Mouse (Mus musculus): ENCODE data around the gene Olfr209.
"Not testable (repeated sequence)": the region's sequence is repeated elsewhere in the genome, so short reads cannot be mapped to it uniquely, and the experiment has no call there.

Gene Olfr209

DNA sequence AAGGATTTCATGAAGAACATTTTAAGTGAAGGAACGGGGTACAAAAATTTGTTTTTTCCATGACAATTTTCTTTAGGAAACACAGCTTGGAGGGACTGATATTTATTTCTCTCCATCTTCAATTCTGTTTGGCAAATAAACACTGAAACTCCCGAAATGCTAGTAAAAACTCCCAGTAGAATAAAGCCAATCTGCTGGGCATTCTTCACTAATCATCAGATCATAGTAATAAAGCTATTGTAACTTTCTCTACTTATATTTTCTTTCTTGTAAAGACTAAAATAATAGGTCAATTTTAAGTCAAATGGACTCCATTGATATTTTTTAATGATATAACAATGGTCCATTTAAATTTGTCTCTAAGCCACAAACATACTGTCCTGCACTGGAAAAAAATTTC is at the start of gene Olfr209:
Gene Olfr209 (minus strand): TSS at position 101 of the 400 bp plus-strand sequence.
- no peak for DNase-seq (ENCODE audit: low read depth, low spot score)

DNA sequence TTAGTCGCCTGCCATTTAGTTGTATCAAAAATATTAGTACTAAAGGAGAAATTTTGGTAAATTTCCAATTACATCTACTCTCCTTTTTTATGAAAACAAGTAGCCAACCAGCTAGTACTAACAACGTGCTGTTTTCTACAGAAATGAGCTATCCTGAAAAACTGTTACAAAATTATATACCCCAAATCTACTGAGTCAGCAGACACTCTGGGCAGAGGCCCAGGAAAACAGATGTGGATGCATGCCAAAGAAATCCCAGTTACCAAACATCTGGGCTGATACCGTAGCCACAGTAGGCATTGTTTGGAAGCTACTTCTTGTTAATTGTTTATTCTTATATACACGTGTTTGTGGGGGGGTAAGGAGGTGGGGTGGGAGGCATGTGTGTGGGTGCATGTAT is 49.7 kb upstream of the Olfr209 start:
- no peak for DNase-seq (ENCODE audit: low read depth, low spot score)

DNA sequence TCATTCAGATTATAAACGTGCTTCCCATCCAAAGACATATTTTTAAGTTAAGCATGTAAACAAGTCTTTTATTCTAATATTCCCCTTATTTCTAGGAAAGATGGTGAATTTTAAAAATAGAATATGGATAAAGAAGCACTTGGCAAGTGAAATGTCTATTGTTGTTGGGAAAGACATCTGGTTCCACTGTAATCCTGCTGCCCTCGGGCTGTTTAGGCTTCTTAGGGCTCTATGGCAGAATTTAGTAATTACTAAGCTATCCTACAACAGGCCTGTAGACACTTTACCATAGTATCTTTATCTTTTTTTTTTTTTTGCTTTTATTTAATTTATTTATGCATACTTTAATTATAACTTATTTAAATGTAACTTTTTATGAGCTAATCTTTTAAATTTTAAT is 46.0 kb upstream of the Olfr209 start:
- no peak for DNase-seq (ENCODE audit: low read depth, low spot score)

DNA sequence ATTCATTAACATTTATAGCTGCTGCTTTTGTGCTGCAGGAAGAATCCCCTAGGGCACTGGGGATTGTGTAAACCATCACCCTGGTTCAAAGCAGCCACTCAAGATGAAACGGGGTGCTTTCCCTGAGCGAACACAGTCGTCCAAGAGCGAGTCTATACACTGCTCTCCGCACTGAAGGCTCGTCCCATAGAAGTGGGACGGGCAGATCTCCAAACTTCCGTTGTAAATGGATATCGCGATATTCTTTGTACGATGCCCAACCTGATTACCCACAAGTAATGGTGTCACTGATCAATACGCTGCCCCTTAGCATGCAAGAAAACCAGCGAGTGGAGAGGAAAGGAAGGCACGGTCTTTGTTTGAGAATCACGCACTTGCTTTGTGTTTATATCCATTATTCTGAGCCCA is 45.6 kb upstream of the Olfr209 start:
- DNase-seq (ENCODE audit: low read depth, low spot score) = no peak

DNA sequence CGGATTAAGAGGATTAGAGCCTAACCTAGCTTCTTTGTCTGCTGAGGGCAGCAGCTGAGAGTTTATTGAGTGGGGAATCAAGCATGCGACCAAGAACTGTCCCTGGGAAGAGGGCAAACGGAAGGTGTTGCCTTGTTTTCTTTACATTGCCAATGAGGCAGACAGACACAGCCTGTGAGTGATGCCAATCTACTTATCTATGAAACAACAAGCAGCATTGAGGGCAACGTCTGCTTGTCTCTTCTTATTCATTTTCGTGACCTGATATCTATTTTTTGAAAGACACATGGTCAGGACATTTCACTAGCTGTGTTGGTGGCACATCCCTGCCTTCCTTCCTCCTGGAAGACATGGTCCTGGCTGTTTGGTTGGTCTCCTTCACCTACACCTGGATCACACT is 43.2 kb upstream of the Olfr209 start, which contains the start of gene Gabrr3:
Gene Gabrr3 (plus strand): TSS at position 301 of the 400 bp plus-strand sequence.
- no peak for DNase-seq (ENCODE audit: low read depth, low spot score)

DNA sequence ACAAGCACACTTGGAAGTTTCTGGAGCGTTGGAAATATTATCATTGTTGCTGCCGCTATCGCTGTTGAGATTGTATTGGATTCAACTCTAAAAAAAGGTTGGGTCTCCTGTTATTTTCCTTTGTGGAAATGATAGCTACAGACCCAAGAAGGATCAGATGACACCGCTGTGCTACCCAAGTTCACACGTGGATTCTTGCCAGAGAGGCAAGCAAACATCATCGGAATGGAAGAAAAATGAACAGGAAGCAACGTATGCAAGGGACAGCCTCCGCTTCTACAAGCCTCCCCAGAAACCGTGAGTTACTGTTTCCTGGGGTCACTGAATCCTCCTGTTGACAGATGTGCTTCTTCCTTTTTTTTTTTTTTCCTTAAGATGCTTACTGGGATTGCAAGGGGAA is 41.0 kb upstream of the Olfr209 start:
- no peak for DNase-seq (ENCODE audit: low read depth, low spot score)

DNA sequence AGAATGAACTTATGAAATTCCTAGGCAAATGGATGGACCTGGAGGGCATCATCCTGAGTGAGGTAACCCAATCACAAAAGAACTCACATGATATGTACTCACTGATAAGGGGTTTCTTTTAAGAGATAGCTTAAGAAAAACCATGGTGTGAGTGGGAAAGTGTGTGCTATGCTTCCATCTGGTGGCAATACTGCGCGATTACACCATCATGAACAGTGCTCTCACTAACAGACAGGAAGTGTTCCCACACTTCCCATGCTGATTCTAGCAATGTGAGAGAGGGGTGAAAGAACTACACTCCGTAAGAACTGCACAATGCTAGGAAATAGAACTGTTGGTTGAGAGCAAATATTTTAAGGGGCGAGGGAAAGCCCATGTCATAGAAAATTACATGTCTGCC is 39.9 kb upstream of the Olfr209 start:
- peak; percentile 76 for DNase-seq (ENCODE audit: low read depth, low spot score)

DNA sequence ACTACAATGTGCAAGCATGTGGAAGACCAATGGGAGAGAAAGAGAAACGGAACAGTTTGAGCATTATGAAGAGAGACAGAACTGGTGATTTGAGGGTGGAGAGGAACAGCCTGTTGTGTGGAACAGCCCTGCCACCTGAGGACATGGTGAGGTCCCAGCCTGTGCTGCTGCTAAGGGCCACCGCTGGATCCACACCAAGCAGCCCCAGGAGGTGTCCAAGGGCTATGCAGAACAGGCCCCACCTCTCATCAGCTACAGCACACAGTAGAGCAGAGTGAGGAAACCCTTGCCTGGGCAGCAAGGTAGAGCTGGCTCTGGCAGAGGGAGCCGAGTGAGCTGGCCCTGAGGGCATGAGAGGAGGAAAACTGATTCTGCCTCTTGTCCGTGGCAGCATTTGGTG is 38.2 kb upstream of the Olfr209 start:
- DNase-seq (ENCODE audit: low read depth, low spot score) = no peak

DNA sequence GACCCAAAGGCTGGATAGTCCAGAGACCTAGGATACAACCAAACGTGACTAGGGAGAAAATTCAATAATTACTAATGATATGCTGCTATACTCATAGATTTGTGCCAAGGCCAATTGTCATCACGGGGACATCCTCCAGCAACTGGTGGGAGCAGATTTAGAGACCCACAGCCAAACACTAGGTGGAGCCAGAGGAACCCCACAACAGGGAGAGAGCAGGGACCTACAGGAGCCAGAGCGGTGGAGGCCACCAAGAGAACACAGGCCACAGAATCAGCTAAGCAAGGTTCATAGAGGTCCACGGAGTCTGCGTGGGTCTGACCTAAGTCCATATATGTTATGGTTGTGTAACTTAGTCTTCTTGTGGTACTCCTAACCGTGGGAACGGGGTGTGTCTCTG is 37.3 kb upstream of the Olfr209 start:
- peak; percentile 17 for DNase-seq (ENCODE audit: low read depth, low spot score)

DNA sequence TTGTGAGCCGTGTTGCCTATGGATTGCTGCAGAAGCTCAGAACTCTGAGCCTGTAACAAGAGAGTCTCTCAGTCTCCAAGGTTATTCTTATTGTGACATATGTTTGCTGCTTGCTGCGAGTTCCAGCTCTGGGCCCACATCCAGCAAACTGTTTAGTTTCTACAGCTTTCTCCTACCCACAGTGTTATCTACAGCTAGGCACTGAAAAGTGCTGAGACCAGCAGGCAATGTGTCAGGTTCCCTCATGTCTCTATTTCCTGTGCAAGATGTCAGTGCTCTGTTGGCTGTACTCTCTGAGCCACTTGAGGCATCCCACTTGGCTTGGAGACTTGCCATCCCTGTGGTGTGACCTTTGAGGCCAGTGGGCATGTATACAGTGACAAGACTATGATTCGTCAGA is 29.5 kb upstream of the Olfr209 start:
- peak; percentile 90 for DNase-seq (ENCODE audit: low read depth, low spot score)

DNA sequence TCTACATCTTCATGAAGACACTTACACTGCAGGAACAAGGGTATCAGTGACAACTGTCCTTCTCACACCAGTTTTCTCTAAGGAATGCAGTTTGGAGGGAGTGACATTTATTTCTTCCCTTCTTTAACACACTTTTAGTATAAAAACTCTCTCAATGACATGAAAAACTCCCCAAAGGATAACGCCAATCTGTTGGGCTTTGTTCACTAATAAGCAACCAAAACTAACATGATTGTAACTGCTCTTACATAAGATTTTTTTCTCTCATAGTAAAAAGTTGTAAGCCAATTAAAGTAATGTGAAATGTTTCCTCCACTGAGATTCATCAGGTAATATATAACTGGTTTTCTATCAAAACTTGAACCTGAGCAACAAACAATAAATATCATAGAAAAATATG is 14.6 kb downstream of the Olfr209 start, which contains the start of gene Olfr206:
Gene Olfr206 (minus strand): TSS at position 101 of the 400 bp plus-strand sequence.
- no peak for DNase-seq (ENCODE audit: low read depth, low spot score)

DNA sequence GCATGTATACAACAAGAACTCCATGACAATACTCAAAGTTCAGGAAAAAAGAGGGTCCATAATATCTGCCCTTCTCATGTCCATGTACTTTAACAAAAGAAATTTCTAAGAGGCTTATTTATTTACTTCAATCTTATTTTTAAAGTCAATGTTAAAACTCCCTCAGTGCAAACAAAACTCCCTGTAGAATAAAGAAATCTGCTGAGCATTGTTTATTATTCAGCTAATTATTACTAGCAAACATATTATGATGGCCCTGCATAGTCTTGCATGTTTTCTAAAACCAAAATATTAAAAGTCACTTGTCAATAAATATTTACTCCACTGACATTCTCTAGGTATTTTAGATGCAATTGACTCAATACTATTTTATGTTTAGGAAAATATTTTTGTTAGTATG is 32.8 kb downstream of the Olfr209 start, which contains the start of gene Olfr205:
Gene Olfr205 (minus strand): TSS at position 101 of the 400 bp plus-strand sequence.
- DNase-seq (ENCODE audit: low read depth, low spot score) = no peak

DNA sequence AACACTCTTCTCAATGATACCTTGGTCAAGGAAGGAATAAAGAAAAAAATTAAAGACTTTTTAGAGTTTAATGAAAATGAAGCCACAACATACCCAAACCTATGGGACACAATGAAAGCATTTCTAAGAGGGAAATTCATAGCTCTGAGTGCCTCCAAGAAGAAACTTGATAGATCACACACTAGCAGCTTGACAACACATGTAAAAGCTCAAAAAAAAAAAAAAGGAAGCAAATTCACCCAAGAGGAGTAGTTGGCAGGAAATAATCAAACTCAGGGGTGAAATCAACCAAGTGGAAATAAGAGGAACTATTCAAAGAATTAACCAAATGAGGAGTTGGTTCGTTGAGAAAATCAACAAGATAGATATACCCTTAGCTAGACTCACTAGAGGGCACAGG is 40.5 kb downstream of the Olfr209 start:
- DNase-seq (ENCODE audit: low read depth, low spot score) = not testable (repeated sequence)

DNA sequence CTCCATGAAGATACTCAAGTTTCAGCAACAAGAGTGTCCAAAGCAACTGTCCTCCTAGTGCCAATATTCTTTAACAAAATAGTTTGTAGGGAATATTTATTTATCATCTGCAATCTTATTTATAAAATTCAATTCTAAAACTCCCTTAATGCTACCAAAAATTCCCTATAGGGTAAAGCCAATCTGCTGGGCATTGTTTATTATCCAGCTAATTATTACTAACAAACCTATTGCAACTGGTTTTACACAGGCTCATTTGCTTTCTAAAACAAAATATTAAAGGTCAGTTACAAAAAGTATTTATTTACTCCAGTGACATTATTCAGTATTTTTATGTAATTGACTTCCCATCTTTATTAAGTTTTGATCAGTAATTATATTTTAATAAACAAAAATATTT is 45.6 kb downstream of the Olfr209 start, which contains the start of gene Olfr204:
Gene Olfr204 (minus strand): TSS at position 101 of the 400 bp plus-strand sequence.
- no peak for DNase-seq (ENCODE audit: low read depth, low spot score)
